Mouse (Mus musculus): ENCODE data around the gene Nceh1. TPM values are rescaled to one million over a fixed set of nuclear protein-coding genes. Genes with fewer than 3 reads are reported as not detected.

Nceh1 gene
- polyA plus RNA-seq, 1 experiment from 2014 or later, result 28.4 TPM

DNA sequence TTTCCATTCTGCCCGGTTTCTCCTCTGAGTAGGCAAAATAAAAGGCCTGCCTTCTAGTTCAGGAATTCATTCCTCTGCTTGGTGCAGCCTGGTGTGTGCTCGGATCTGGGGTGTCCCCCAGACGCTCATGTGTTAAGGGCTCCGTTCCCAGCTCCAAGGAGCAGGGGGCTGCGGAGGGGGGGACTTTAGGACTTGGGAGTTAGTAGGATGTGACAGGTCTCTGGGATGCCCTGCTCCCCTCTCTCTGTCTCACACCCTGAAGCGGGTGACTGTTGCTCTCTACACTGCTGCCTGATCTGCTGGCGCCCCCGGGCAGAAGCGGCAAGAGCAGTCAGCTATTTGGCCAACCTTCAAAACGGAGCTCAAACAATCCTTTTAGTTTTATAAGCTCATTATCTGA lies 124.0 kb downstream of the Nceh1 start:
- Histone ChIP-seq H3K4me2 (replicated peaks; ENCODE audit: low read depth) (no peak overlapping the region), H3K9me3 (ENCODE audit: control insufficient read depth, low read length) (no peaks in the 10 kb centered on the region), H3K36me3 (ENCODE audit: control insufficient read depth, insufficient read depth, low read length) (no peaks in the 10 kb centered on the region), H3K4me3 (ENCODE audit: low read depth, low read length) (no peak overlapping the region), H3K9ac (ENCODE audit: low read length) (no peak overlapping the region), H3K4me1 (replicated peaks; ENCODE audit: control insufficient read depth, insufficient read depth) (no peaks in the 10 kb centered on the region), H3K27ac (replicated peaks) (no peak overlapping the region), H3K27me3 (ENCODE audit: control insufficient read depth, insufficient read depth, low read length) (no peaks in the 10 kb centered on the region)
- DNase-seq (ENCODE audit: low spot score), result no peak
- no peak for TF ChIP-seq EP300 (optimal IDR thresholded peaks at IDR 0.05)
- no peak for TF ChIP-seq CTCF (IDR thresholded peaks at IDR 0.05; ENCODE audit: low read depth)
- no peak for ATAC-seq (ENCODE audit: low FRiP score, low TSS enrichment)
- 79% methylated on average over 10 of the region's 10 CpGs for WGBS

DNA sequence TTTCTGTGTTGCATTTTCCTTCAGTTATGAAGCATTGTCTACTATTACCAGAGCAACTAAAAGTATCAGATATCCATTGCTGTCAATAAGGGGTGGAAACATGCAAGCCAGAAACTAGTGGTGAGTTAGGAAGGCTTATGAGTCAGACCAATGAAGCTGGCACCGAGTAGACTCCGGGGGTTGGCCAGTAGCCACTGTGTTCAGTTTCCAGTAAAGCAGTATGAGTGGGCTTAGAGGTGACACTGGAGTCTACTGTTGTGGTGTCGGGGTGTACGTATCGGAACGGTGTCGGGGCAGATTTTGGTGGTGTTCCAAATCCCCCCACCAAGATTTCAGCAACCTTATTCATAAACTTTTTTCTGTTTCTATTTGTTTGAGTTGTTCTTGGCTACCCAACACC lies 128.2 kb downstream of the Nceh1 start:
- H3K36me3 ChIP-seq (ENCODE audit: control insufficient read depth, insufficient read depth, low read length), result no peaks in the 10 kb centered on the region
- no peak for TF ChIP-seq CTCF (IDR thresholded peaks at IDR 0.05; ENCODE audit: low read depth)
- TF ChIP-seq EP300 (optimal IDR thresholded peaks at IDR 0.05), result no peak
- DNase-seq (ENCODE audit: low spot score) (no peak), ATAC-seq (ENCODE audit: low FRiP score, low TSS enrichment) (no peak)
- no peak overlapping the region for H3K4me3 ChIP-seq (ENCODE audit: low read depth, low read length)
- no peaks in the 10 kb centered on the region for H3K9me3 ChIP-seq (ENCODE audit: control insufficient read depth, low read length)
- H3K9ac ChIP-seq (ENCODE audit: low read length), result no peak overlapping the region
- 93% methylated on average over 7 of the region's 7 CpGs for WGBS
- H3K4me2 ChIP-seq (replicated peaks; ENCODE audit: low read depth), result no peak overlapping the region
- no peak overlapping the region for H3K27ac ChIP-seq (replicated peaks)
- H3K4me1 ChIP-seq (replicated peaks; ENCODE audit: control insufficient read depth, insufficient read depth), result no peaks in the 10 kb centered on the region
- H3K27me3 ChIP-seq (ENCODE audit: control insufficient read depth, insufficient read depth, low read length), result no peaks in the 10 kb centered on the region

DNA sequence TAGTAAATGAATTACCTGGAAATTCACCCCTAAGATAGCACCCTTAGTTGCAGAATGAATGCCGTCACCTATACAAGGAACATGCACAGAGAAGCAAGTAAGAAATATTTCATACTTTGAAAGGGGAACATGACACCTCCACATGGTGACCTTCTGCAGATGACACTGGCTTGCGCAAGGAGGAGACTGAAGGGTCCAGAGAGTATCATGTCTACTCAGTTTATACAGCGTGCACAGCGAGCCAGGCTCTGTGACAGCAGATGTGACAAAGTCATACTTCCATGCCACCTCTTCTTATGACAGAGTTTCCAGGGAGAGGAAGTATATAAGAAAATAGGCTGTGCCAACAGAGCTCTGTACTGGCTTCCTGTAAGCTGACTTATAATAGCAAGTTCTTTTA lies 128.7 kb downstream of the Nceh1 start:
- 86% methylated on average over 4 of the region's 4 CpGs for WGBS
- no peaks in the 10 kb centered on the region for H3K36me3 ChIP-seq (ENCODE audit: control insufficient read depth, insufficient read depth, low read length)
- no peaks in the 10 kb centered on the region for H3K4me1 ChIP-seq (replicated peaks; ENCODE audit: control insufficient read depth, insufficient read depth)
- DNase-seq (ENCODE audit: low spot score) (no peak), ATAC-seq (ENCODE audit: low FRiP score, low TSS enrichment) (no peak)
- TF ChIP-seq CTCF (IDR thresholded peaks at IDR 0.05; ENCODE audit: low read depth), result no peak
- no peak for TF ChIP-seq EP300 (optimal IDR thresholded peaks at IDR 0.05)
- no peak overlapping the region for H3K4me3 ChIP-seq (ENCODE audit: low read depth, low read length)
- H3K27ac ChIP-seq (replicated peaks), result no peak overlapping the region
- H3K4me2 ChIP-seq (replicated peaks; ENCODE audit: low read depth), result no peak overlapping the region
- H3K9ac ChIP-seq (ENCODE audit: low read length), result no peak overlapping the region
- H3K27me3 ChIP-seq (ENCODE audit: control insufficient read depth, insufficient read depth, low read length), result no peaks in the 10 kb centered on the region
- H3K9me3 ChIP-seq (ENCODE audit: control insufficient read depth, low read length), result no peaks in the 10 kb centered on the region

DNA sequence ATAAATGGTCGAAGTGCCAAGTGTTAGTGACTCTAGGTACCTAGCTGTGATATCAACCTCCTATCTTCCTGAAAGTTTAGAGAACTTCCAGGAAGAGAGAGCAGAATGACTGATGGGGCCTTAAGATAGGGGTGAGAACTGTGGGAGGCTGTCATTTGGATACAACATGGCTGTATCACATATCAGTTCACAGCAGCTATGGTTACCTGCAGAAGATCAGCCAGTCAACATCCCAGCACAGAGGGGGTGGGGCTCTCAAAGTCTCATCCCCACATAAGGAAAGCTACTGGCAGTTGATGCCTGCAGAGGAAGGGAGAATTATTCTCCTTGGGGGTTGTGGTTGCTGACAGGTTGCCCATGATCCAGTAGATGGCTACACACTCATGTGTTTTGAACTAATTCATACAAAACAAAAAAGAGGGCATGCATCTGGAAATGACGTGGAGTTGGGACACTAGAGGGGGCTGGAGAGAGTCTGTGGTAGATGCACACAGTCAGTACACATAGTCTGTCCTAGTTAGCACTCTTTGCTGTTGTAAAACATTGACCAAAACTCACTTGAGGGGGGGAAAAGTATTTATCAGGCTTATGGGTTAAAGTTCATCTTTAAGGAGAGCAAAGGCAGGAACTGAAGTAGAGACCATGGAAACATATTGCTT lies 131.9 kb downstream of the Nceh1 start:
- Histone ChIP-seq H3K4me1 (replicated peaks; ENCODE audit: control insufficient read depth, insufficient read depth) (no peaks in the 10 kb centered on the region), H3K9me3 (ENCODE audit: control insufficient read depth, low read length) (no peaks in the 10 kb centered on the region), H3K27ac (replicated peaks) (no peak overlapping the region), H3K27me3 (ENCODE audit: control insufficient read depth, insufficient read depth, low read length) (no peaks in the 10 kb centered on the region), H3K36me3 (ENCODE audit: control insufficient read depth, insufficient read depth, low read length) (no peaks in the 10 kb centered on the region), H3K4me2 (replicated peaks; ENCODE audit: low read depth) (no peak overlapping the region), H3K4me3 (ENCODE audit: low read depth, low read length) (no peak overlapping the region), H3K9ac (ENCODE audit: low read length) (no peak overlapping the region)
- DNase-seq (ENCODE audit: low spot score), result no peak
- ATAC-seq (ENCODE audit: low FRiP score, low TSS enrichment), result no peak
- TF ChIP-seq EP300 (optimal IDR thresholded peaks at IDR 0.05), result no peak
- no peak for TF ChIP-seq CTCF (IDR thresholded peaks at IDR 0.05; ENCODE audit: low read depth)
- WGBS, result 70% methylated on average over 2 of the region's 2 CpGs

DNA sequence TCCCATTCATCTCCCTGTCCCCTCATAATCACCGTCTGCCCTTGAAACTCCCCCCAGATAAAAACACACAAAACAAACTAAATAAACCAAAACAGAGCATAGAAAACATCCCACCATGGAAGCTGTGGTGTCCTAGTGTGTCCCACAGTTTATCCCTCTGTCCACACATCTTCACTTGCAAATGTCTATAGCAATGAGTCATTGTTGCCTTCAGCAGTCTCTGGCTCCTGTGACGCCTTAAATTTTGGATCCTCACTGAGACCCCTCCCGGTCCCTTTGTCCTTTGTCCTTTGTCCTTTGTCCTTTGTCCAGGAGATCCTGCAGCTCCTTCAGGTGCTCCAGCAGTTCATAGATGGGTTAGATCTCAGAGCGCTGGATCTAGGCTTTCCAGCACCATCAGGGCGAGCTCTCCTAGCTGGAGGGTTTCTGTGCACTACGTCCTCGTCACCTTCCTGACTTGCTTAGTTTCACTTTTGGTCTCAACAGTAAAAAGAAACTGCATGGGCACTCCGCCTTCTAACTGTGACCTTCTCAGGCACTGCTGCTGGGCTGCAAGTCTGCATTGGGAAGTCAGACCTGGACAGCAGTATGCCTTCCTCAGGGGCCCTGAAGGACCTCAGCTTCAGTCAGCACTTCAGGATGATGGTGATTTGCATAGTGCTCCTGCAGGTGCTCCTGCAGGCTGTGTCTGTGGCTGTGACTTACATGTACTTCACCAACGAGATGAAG lies 134.0 kb downstream of the Nceh1 start, which contains the start of gene Tnfsf10:
Gene Tnfsf10, plus strand, starts transcription at position 470 of the 729 bp plus-strand sequence.
- H3K27me3 ChIP-seq (ENCODE audit: control insufficient read depth, insufficient read depth, low read length), result no peaks in the 10 kb centered on the region

More for the DNA sequence above, 134.0 kb downstream of the Nceh1 start, which contains the start of gene Tnfsf10:
- Histone ChIP-seq H3K4me3 (ENCODE audit: low read depth, low read length) (peak within 1 kb of the TSS; percentile 34), H3K9me3 (ENCODE audit: control insufficient read depth, low read length) (no peaks in the 10 kb centered on the region), H3K27ac (replicated peaks) (peak within 1 kb of the TSS; percentile 30; the same call in 1 of the 2 replicates), H3K9ac (ENCODE audit: low read length) (peak within 1 kb of the TSS; percentile 47), H3K36me3 (ENCODE audit: control insufficient read depth, insufficient read depth, low read length) (no peaks in the 10 kb centered on the region), H3K4me1 (replicated peaks; ENCODE audit: control insufficient read depth, insufficient read depth) (no peaks in the 10 kb centered on the region), H3K4me2 (replicated peaks; ENCODE audit: low read depth) (peak within 1 kb of the TSS; percentile 52)
- TF ChIP-seq CTCF (IDR thresholded peaks at IDR 0.05; ENCODE audit: low read depth), result no peak
- DNase-seq (ENCODE audit: low spot score) (peak; percentile 48), ATAC-seq (ENCODE audit: low FRiP score, low TSS enrichment) (peak; percentile 70)
- 53% methylated on average over 9 of the region's 9 CpGs for WGBS
